In genomic region chr19:6829870-6830555, GRCm38 (mm10) we compare ENCODE assay signal across 8 mouse cellular contexts. TPM values are rescaled to one million over a fixed set of nuclear protein-coding genes. Genes with fewer than 3 reads are reported as not detected.
A peak's percentile ranks its signal among the peaks of the same experiment; 100 is the strongest.
DNase-seq lines count a peak whose midpoint lies in the region; ATAC-seq and TF ChIP-seq lines count a peak whose summit lies in the region.

No protein-coding gene starts in this region.

- ATAC-seq in embryonic facial prominence, embryonic 11.5 days (replicated peaks; ENCODE audit: insufficient number of reproducible peaks, low FRiP score, low TSS enrichment, low read depth) = no peak
- ATAC-seq in hindbrain, embryonic 16.5 days = peak; percentile 26; the same call in 1 of the 2 replicates
- ATAC-seq in neural tube, embryonic 12.5 days (ENCODE audit: low FRiP score, low read depth) = no peak

- no peak; the same call in 1 of the 2 replicates for TF ChIP-seq CTCF in left cerebral cortex, adult 2 months (IDR thresholded peaks at IDR 0.05)

- H3K9ac ChIP-seq in embryonic facial prominence, embryonic 11.5 days (replicated peaks; ENCODE audit: low read length) = no peak overlapping the region
- H3K9ac ChIP-seq in hindbrain, embryonic 16.5 days (ENCODE audit: low read depth, low read length) = peak overlapping the region; percentile 61
- H3K9ac ChIP-seq in neural tube, embryonic 12.5 days = 0 out of 2 replicates have a peak overlapping the region, but pooled peaks have one; percentile 29

- under 1% methylated on average over 48 of the region's 48 CpGs for WGBS in embryonic facial prominence, embryonic 11.5 days
- 4% methylated on average over 47 of the region's 48 CpGs for WGBS in hindbrain, embryonic 16.5 days
- 2% methylated on average over 48 of the region's 48 CpGs for WGBS in neural tube, embryonic 12.5 days

- H3K4me3 ChIP-seq in left cerebral cortex, adult 2 months = 0 out of 2 replicates have a peak overlapping the region, but pooled peaks have one; percentile 7
- peak overlapping the region; percentile 26 for H3K4me3 ChIP-seq in embryonic facial prominence, embryonic 11.5 days (ENCODE audit: low read depth, low read length)
- peak overlapping the region; percentile 43 for H3K4me3 ChIP-seq in hindbrain, embryonic 16.5 days (ENCODE audit: low read length)
- peak overlapping the region; percentile 26 for H3K4me3 ChIP-seq in neural tube, embryonic 12.5 days

- peaks cover 41% of the 10 kb centered on the region for H3K27me3 ChIP-seq in embryonic facial prominence, embryonic 11.5 days (ENCODE audit: control insufficient read depth, insufficient read depth, low read length)
- peaks cover 26% of the 10 kb centered on the region for H3K27me3 ChIP-seq in hindbrain, embryonic 16.5 days (replicated peaks; ENCODE audit: control insufficient read depth, insufficient read depth, low read length)
- H3K27me3 ChIP-seq in neural tube, embryonic 12.5 days (replicated peaks) = peaks cover 52% of the 10 kb centered on the region

- no peaks in the 10 kb centered on the region for H3K36me3 ChIP-seq in embryonic facial prominence, embryonic 11.5 days (replicated peaks; ENCODE audit: control insufficient read depth, insufficient read depth, low read depth, low read length)
- 0 out of 2 replicates have a peak, but pooled peaks cover 6% of the 10 kb centered on the region for H3K36me3 ChIP-seq in hindbrain, embryonic 16.5 days (ENCODE audit: control insufficient read depth, insufficient read depth, low read length)
- no peaks in the 10 kb centered on the region for H3K36me3 ChIP-seq in neural tube, embryonic 12.5 days

- DNase-seq in left cerebral cortex, adult 2 months (ENCODE audit: extremely low spot score in 1 of 2, low spot score in 2 of 2) = no peak
- DNase-seq in left cerebral cortex, adult 8-10 months (ENCODE audit: low spot score in 2 of 2) = no peak
- peak; percentile 54 for DNase-seq in embryonic facial prominence, embryonic 11.5 days (ENCODE audit: low spot score)
- DNase-seq in testis, postnatal 14 days (ENCODE audit: low spot score) = no peak
- no peak for DNase-seq in left cerebral cortex, postnatal 4 days
- no peak for DNase-seq in gastrocnemius, postnatal 25 days

- H3K4me1 ChIP-seq in embryonic facial prominence, embryonic 11.5 days (ENCODE audit: control insufficient read depth, insufficient read depth, low read length) = peaks cover 13% of the 10 kb centered on the region
- H3K4me1 ChIP-seq in hindbrain, embryonic 16.5 days (ENCODE audit: control insufficient read depth, insufficient read depth, low read depth, low read length) = peaks cover 17% of the 10 kb centered on the region
- H3K4me1 ChIP-seq in neural tube, embryonic 12.5 days = peaks cover 19% of the 10 kb centered on the region

- intact Hi-C loops in left cerebral cortex, adult 2 months (cut with DNase I) = no loop called here
- intact Hi-C loops in left cerebral cortex, postnatal 4 days (cut with DNase I) = no loop called here

- H3K27ac ChIP-seq in left cerebral cortex, adult 2 months = no peak overlapping the region
- H3K27ac ChIP-seq in embryonic facial prominence, embryonic 11.5 days (replicated peaks; ENCODE audit: low read depth, low read length) = no peak overlapping the region
- no peak overlapping the region for H3K27ac ChIP-seq in hindbrain, embryonic 16.5 days (ENCODE audit: low read depth, low read length)
- no peak overlapping the region for H3K27ac ChIP-seq in neural tube, embryonic 12.5 days

- no peaks in the 10 kb centered on the region for H3K9me3 ChIP-seq in embryonic facial prominence, embryonic 11.5 days (replicated peaks; ENCODE audit: control insufficient read depth, low read length)
- no peaks in the 10 kb centered on the region for H3K9me3 ChIP-seq in hindbrain, embryonic 16.5 days (ENCODE audit: control insufficient read depth, low read length)
- no peaks in the 10 kb centered on the region for H3K9me3 ChIP-seq in neural tube, embryonic 12.5 days

- peak overlapping the region; percentile 62 for H3K4me2 ChIP-seq in embryonic facial prominence, embryonic 11.5 days (ENCODE audit: low read depth, low read length)
- H3K4me2 ChIP-seq in hindbrain, embryonic 16.5 days (ENCODE audit: low read length) = peak overlapping the region; percentile 53
- peak overlapping the region; percentile 61 for H3K4me2 ChIP-seq in neural tube, embryonic 12.5 days (replicated peaks)

RNA-seq across cellular contexts. Expression of gene Rps6ka4, which starts 10.4 kb away (rescaled TPM):
- 10 to 100 TPM; 34.6 to 37.3 TPM for total RNA-seq in left cerebral cortex, adult 2 months (2021)
- total RNA-seq in left cerebral cortex, adult 8-10 months (2022) = 10 to 100 TPM; 41.9 to 59.0 (median 49.0) TPM
- 5.9 TPM in 2 replicates for polyA plus RNA-seq in embryonic facial prominence, embryonic 11.5 days (2014; fragmentation: Nextera tagmentation; extraction: Ambion mirVana)
- polyA plus RNA-seq in hindbrain, embryonic 16.5 days (2015; fragmentation: Nextera tagmentation; extraction: Ambion mirVana) = 17.3 and 17.4 TPM in 2 replicates
- polyA plus RNA-seq in neural tube, embryonic 12.5 days (2016; fragmentation: Nextera tagmentation; extraction: Ambion mirVana) = 8.5 and 9.3 TPM in 2 replicates
- 10 to 100 TPM; 22.5 to 23.5 TPM for total RNA-seq in left cerebral cortex, postnatal 4 days (2021)
- 1 to 10 TPM; 6.7 to 7.2 TPM for total RNA-seq in gastrocnemius, postnatal 25 days (2021)

RNA-seq across cellular contexts. Expression of gene Ccdc88b, which starts 28.0 kb away (rescaled TPM):
- 1 to 10 TPM; 2.5 to 3.5 TPM for total RNA-seq in left cerebral cortex, adult 2 months (2021)
- 1 to 10 TPM; 4.6 to 6.3 (median 5.8) TPM for total RNA-seq in left cerebral cortex, adult 8-10 months (2022)
- 0.39 and 0.88 TPM in 2 replicates for polyA plus RNA-seq in embryonic facial prominence, embryonic 11.5 days (2014; fragmentation: Nextera tagmentation; extraction: Ambion mirVana)
- 0.80 and 0.85 TPM in 2 replicates for polyA plus RNA-seq in hindbrain, embryonic 16.5 days (2015; fragmentation: Nextera tagmentation; extraction: Ambion mirVana)
- polyA plus RNA-seq in neural tube, embryonic 12.5 days (2016; fragmentation: Nextera tagmentation; extraction: Ambion mirVana) = 0.59 and 1.6 TPM in 2 replicates
- total RNA-seq in left cerebral cortex, postnatal 4 days (2021) = under 1 TPM; 0.82 to 0.91 TPM
- under 1 TPM; 0.40 to 0.41 TPM for total RNA-seq in gastrocnemius, postnatal 25 days (2021)
